Mouse (Mus musculus): ENCODE results near the gene Scn8a. TPM values are rescaled to one million over a fixed set of nuclear protein-coding genes. Genes with fewer than 3 reads are reported as not detected.

The Scn8a gene
- polyA plus RNA-seq, 1 experiment from 2014 or later: 18.2 TPM

- Histone ChIP-seq H3K27ac (replicated peaks) (no peak within 1 kb of the TSS), H3K27me3 (peaks cover 93% of the 10 kb centered on the region), H3K36me3 (no peaks in the 10 kb centered on the region), H3K4me3 (peak within 1 kb of the TSS; percentile 46), H3K4me1 (replicated peaks) (peaks cover 28% of the 10 kb centered on the region), H3K9me3 (no peaks in the 10 kb centered on the region), H3K4me2 (peak within 1 kb of the TSS; percentile 98), H3K9ac (peak within 1 kb of the TSS; percentile 77)
- ATAC-seq (ENCODE audit: low read depth): no peak
- WGBS: 3% methylated on average over 23 of the region's 23 CpGs
Observed at GRCm38 (mm10) chr15:101047194-101047555, 177.5 kb downstream of the Scn8a start, which contains the start of gene Gm47841. TSS of gene Gm47841 (minus strand) at chr15:101047397.

GRCm38 (mm10) chr15:101048338-101048896 is 178.8 kb downstream of the Scn8a start:
- Histone ChIP-seq H3K9ac (no peak overlapping the region), H3K36me3 (no peaks in the 10 kb centered on the region), H3K4me3 (no peak overlapping the region), H3K4me2 (no peak overlapping the region), H3K27me3 (peaks cover 97% of the 10 kb centered on the region), H3K27ac (replicated peaks) (no peak overlapping the region), H3K9me3 (no peaks in the 10 kb centered on the region), H3K4me1 (replicated peaks) (peaks cover 40% of the 10 kb centered on the region)
- 56% methylated on average over 5 of the region's 5 CpGs for WGBS
- no peak for ATAC-seq (ENCODE audit: low read depth)

GRCm38 (mm10) chr15:101051869-101052268 is 182.2 kb downstream of the Scn8a start:
- Histone ChIP-seq H3K27me3 (peaks cover 89% of the 10 kb centered on the region), H3K4me3 (no peak overlapping the region), H3K27ac (replicated peaks) (no peak overlapping the region), H3K9ac (no peak overlapping the region), H3K36me3 (no peaks in the 10 kb centered on the region), H3K9me3 (no peaks in the 10 kb centered on the region), H3K4me2 (no peak overlapping the region), H3K4me1 (replicated peaks) (peaks cover 37% of the 10 kb centered on the region)
- no peak for ATAC-seq (ENCODE audit: low read depth)
- 20% methylated on average over 10 of the region's 10 CpGs for WGBS

GRCm38 (mm10) chr15:101052560-101053501 is 183.2 kb downstream of the Scn8a start:
- H3K36me3 ChIP-seq: no peaks in the 10 kb centered on the region
- H3K4me3 ChIP-seq: peak overlapping the region; percentile 41
- H3K9ac ChIP-seq: peak overlapping the region; percentile 60
- WGBS: 7% methylated on average over 118 of the region's 120 CpGs
- H3K4me1 ChIP-seq (replicated peaks): peaks cover 30% of the 10 kb centered on the region
- no peak for ATAC-seq (ENCODE audit: low read depth)
- H3K27me3 ChIP-seq: peaks cover 80% of the 10 kb centered on the region
- no peak overlapping the region for H3K27ac ChIP-seq (replicated peaks)
- H3K9me3 ChIP-seq: no peaks in the 10 kb centered on the region
- H3K4me2 ChIP-seq: peak overlapping the region; percentile 60

- peak overlapping the region; percentile 60 for H3K9ac ChIP-seq
- peak overlapping the region; percentile 60 for H3K4me2 ChIP-seq
- peaks cover 68% of the 10 kb centered on the region for H3K27me3 ChIP-seq
- no peaks in the 10 kb centered on the region for H3K9me3 ChIP-seq
- peaks cover 30% of the 10 kb centered on the region for H3K4me1 ChIP-seq (replicated peaks)
- 10% methylated on average over 37 of the region's 65 CpGs for WGBS
- no peaks in the 10 kb centered on the region for H3K36me3 ChIP-seq
- peak overlapping the region; percentile 41 for H3K4me3 ChIP-seq
- no peak for ATAC-seq (ENCODE audit: low read depth)
- H3K27ac ChIP-seq (replicated peaks): no peak overlapping the region
Observed at GRCm38 (mm10) chr15:101053832-101054459, 184.3 kb downstream of the Scn8a start.

GRCm38 (mm10) chr15:101054541-101054940 is 184.9 kb downstream of the Scn8a start:
- 71% methylated on average over 10 of the region's 10 CpGs for WGBS
- Histone ChIP-seq H3K27me3 (peaks cover 62% of the 10 kb centered on the region), H3K9me3 (no peaks in the 10 kb centered on the region), H3K9ac (no peak overlapping the region), H3K4me2 (no peak overlapping the region), H3K4me3 (peak overlapping the region; percentile 41; the same call in 1 of the 2 replicates), H3K27ac (replicated peaks) (no peak overlapping the region), H3K4me1 (replicated peaks) (peaks cover 32% of the 10 kb centered on the region), H3K36me3 (no peaks in the 10 kb centered on the region)
- no peak for ATAC-seq (ENCODE audit: low read depth)

- Histone ChIP-seq H3K27me3 (peaks cover 47% of the 10 kb centered on the region), H3K4me1 (replicated peaks) (peaks cover 45% of the 10 kb centered on the region), H3K4me2 (no peak overlapping the region), H3K36me3 (no peaks in the 10 kb centered on the region), H3K9me3 (no peaks in the 10 kb centered on the region), H3K27ac (replicated peaks) (no peak overlapping the region), H3K9ac (no peak overlapping the region), H3K4me3 (no peak overlapping the region)
- 39% methylated on average over 10 of the region's 10 CpGs for WGBS
- ATAC-seq (ENCODE audit: low read depth): peak; percentile 49
Observed at GRCm38 (mm10) chr15:101056225-101056624, 186.6 kb downstream of the Scn8a start.

- H3K4me3 ChIP-seq: no peak overlapping the region
- peaks cover 29% of the 10 kb centered on the region for H3K4me1 ChIP-seq (replicated peaks)
- peaks cover 12% of the 10 kb centered on the region for H3K27me3 ChIP-seq
- no peaks in the 10 kb centered on the region for H3K9me3 ChIP-seq
- no peak for ATAC-seq (ENCODE audit: low read depth)
- peak overlapping the region; percentile 13; the same call in 1 of the 2 replicates for H3K9ac ChIP-seq
- WGBS: 17% methylated on average over 9 of the region's 9 CpGs
- H3K27ac ChIP-seq (replicated peaks): 0 out of 2 replicates have a peak overlapping the region, but pooled peaks have one; percentile 9
- H3K36me3 ChIP-seq: no peaks in the 10 kb centered on the region
- H3K4me2 ChIP-seq: no peak overlapping the region
Observed at GRCm38 (mm10) chr15:101059570-101060279, 190.1 kb downstream of the Scn8a start.

GRCm38 (mm10) chr15:101060280-101060852 is 190.7 kb downstream of the Scn8a start:
- H3K4me2 ChIP-seq: no peak overlapping the region
- H3K9me3 ChIP-seq: no peaks in the 10 kb centered on the region
- H3K4me3 ChIP-seq: no peak overlapping the region
- 43% methylated on average over 11 of the region's 11 CpGs for WGBS
- peaks cover 6% of the 10 kb centered on the region for H3K27me3 ChIP-seq
- H3K27ac ChIP-seq (replicated peaks): 0 out of 2 replicates have a peak overlapping the region, but pooled peaks have one; percentile 1
- no peak for ATAC-seq (ENCODE audit: low read depth)
- peak overlapping the region; percentile 13; the same call in 1 of the 2 replicates for H3K9ac ChIP-seq
- H3K36me3 ChIP-seq: no peaks in the 10 kb centered on the region
- H3K4me1 ChIP-seq (replicated peaks): peaks cover 35% of the 10 kb centered on the region

GRCm38 (mm10) chr15:101065069-101065468 is 195.4 kb downstream of the Scn8a start:
- Histone ChIP-seq H3K9ac (no peak overlapping the region), H3K36me3 (no peaks in the 10 kb centered on the region), H3K4me2 (no peak overlapping the region), H3K9me3 (no peaks in the 10 kb centered on the region), H3K27ac (replicated peaks) (no peak overlapping the region), H3K27me3 (no peaks in the 10 kb centered on the region), H3K4me3 (no peak overlapping the region), H3K4me1 (replicated peaks) (peaks cover 75% of the 10 kb centered on the region)
- 12% methylated on average over 6 of the region's 6 CpGs for WGBS
- ATAC-seq (ENCODE audit: low read depth): no peak

- ATAC-seq (ENCODE audit: low read depth): peak; percentile 20; the same call in 1 of the 2 replicates
- no peak overlapping the region for H3K4me3 ChIP-seq
- no peaks in the 10 kb centered on the region for H3K36me3 ChIP-seq
- peak overlapping the region; percentile 72 for H3K27ac ChIP-seq (replicated peaks)
- H3K9me3 ChIP-seq: no peaks in the 10 kb centered on the region
- H3K4me1 ChIP-seq (replicated peaks): peaks cover 81% of the 10 kb centered on the region
- H3K27me3 ChIP-seq: no peaks in the 10 kb centered on the region
- H3K9ac ChIP-seq: peak overlapping the region; percentile 23
- no peak overlapping the region for H3K4me2 ChIP-seq
- 8% methylated on average over 6 of the region's 6 CpGs for WGBS
Observed at GRCm38 (mm10) chr15:101066364-101066847, 196.7 kb downstream of the Scn8a start.

Data from neural tube, embryonic 13.5 days (tissue).